Mouse (Mus musculus) urinary bladder, postnatal 0 days (tissue): Measurements from ENCODE around the gene Olfr1261. TPM values are rescaled to one million over a fixed set of nuclear protein-coding genes. Genes with fewer than 3 reads are reported as not detected.

Source experiments
- polyA plus RNA-seq: library from polyadenylated mRNA; unstranded; fragments of >200 nt; fragmentation: Nextera tagmentation; extraction: Ambion mirVana; gene quantifications from 2 replicates; pipeline ENCODE4 v1.2.1, GENCODE M21; 2015

Olfr1261 gene
- polyA plus RNA-seq: not detected in 2 replicates

DNA sequence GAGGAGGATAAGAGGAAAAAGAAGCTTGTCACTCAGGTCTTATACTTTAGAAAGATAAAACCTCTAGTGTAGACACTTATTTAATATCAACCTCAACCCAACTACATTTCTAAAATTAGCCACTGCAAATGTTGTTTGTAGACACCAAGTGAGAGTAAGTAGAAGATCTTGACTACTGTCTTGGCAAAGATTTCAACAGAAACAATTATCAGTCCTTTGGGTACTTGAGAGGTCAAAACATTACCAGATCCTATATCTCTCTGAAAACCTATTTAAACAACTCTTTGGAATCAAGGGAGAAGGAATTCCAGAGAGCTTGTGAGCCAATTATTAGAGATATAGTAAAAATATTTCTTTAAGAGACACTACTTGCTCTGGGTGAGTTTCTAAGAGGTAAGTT, at the start of gene Olfr1261:
Gene Olfr1261 (plus strand): TSS at position 301 of the 400 bp plus-strand sequence.

GRCm38 (mm10) chr2:89948564-89948963, 42.5 kb upstream of the Olfr1261 start, which contains the start of gene Olfr1259:
Olfr1259 (minus strand) TSS chr2:89948664.

DNA sequence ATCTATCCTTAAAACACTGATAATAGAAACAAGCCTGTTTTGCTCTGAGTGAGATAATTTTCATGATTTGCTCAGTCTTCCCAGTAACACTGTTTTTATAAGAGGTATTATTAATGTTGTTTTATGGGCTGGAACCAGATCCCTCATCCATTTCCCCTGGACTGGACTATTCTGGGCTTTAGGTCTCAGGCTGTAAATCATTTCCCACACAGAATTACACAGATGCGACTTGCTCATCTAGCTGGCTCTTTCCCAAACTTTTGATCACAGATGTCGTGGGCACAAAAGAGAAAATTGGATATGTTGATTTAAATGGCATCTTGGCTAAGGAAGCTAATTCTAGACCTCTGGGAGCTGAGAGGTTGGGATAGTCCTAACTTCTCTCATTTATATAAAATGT, 16.8 kb upstream of the Olfr1261 start, which contains the start of gene Olfr1260:
Gene Olfr1260 (plus strand): TSS at position 157 of the 400 bp plus-strand sequence.

DNA sequence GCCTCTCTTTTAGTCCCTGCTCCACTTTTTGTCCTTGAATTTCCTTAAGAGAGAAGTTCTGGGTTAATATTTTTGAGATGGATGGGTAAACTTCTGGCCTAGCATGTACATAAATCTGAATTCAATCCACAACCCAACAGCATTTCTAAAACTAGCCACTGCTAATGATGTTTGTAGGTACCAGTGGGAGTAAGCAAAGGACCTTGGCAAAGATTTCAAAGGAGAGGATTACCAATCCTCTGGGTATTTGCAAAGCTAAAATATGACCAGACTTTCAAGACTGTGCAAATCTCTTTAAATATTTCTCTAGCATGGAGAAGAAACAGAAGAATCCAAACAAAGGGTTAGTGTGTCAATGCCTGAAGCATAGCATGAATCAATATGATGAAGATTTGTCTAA, 8.8 kb downstream of the Olfr1261 start, which contains the start of gene Olfr1262:
Gene Olfr1262 (plus strand): TSS at position 301 of the 400 bp plus-strand sequence.

GRCm38 (mm10) chr2:90011831-90012230, 20.8 kb downstream of the Olfr1261 start, which contains the start of gene Olfr1263:
Olfr1263 (plus strand) TSS chr2:90012131.

GRCm38 (mm10) chr2:90025477-90025876, 34.5 kb downstream of the Olfr1261 start, which contains the start of gene Olfr1264:
Olfr1264 (minus strand) TSS chr2:90025577.

GRCm38 (mm10) chr2:90035037-90035436, 44.0 kb downstream of the Olfr1261 start, which contains the start of gene Olfr1265:
Olfr1265 (plus strand) TSS chr2:90035337.

Other genes starting within 250 kb of the Olfr1261 start
- not detected in 2 replicates for gene Olfr1253, start 234.1 kb upstream of the Olfr1261 start, polyA plus RNA-seq
- not detected in 2 replicates for gene Olfr1254, start 197.6 kb upstream of the Olfr1261 start, polyA plus RNA-seq
- gene Olfr1255, start 179.2 kb upstream of the Olfr1261 start, polyA plus RNA-seq: not detected in 2 replicates
- not detected in 2 replicates for gene Olfr1256, start 149.7 kb upstream of the Olfr1261 start, polyA plus RNA-seq
- not detected in 2 replicates for gene Olfr48, start 143.0 kb upstream of the Olfr1261 start, polyA plus RNA-seq
- gene Olfr1257, start 112.8 kb upstream of the Olfr1261 start, polyA plus RNA-seq: not detected in 2 replicates
- gene Olfr1258, start 63.9 kb upstream of the Olfr1261 start, polyA plus RNA-seq: not detected in 2 replicates
- not detected in 2 replicates for gene Olfr1259, start 42.6 kb upstream of the Olfr1261 start, polyA plus RNA-seq
- 0.23 TPM in 1 of 2 replicates, not detected in the other for gene Olfr1260, start 16.9 kb upstream of the Olfr1261 start, polyA plus RNA-seq
- not detected in 2 replicates for gene Olfr1262, start 8.9 kb downstream of the Olfr1261 start, polyA plus RNA-seq
- not detected in 2 replicates for gene Olfr1263, start 20.9 kb downstream of the Olfr1261 start, polyA plus RNA-seq
- gene Olfr1264, start 34.4 kb downstream of the Olfr1261 start, polyA plus RNA-seq: not detected in 2 replicates
- not detected in 2 replicates for gene Olfr1265, start 44.1 kb downstream of the Olfr1261 start, polyA plus RNA-seq
- gene Olfr140, start 72.4 kb downstream of the Olfr1261 start, polyA plus RNA-seq: not detected in 2 replicates
- not detected in 2 replicates for gene Olfr1269, start 130.2 kb downstream of the Olfr1261 start, polyA plus RNA-seq
- gene Olfr32, start 151.1 kb downstream of the Olfr1261 start, polyA plus RNA-seq: not detected in 2 replicates
- not detected in 2 replicates for gene Olfr1270, start 161.9 kb downstream of the Olfr1261 start, polyA plus RNA-seq
- gene Olfr1506, start 233.3 kb downstream of the Olfr1261 start, polyA plus RNA-seq: not detected in 2 replicates